Comparison of ENCODE assay signal across 9 mouse cellular contexts in the genomic region with DNA sequence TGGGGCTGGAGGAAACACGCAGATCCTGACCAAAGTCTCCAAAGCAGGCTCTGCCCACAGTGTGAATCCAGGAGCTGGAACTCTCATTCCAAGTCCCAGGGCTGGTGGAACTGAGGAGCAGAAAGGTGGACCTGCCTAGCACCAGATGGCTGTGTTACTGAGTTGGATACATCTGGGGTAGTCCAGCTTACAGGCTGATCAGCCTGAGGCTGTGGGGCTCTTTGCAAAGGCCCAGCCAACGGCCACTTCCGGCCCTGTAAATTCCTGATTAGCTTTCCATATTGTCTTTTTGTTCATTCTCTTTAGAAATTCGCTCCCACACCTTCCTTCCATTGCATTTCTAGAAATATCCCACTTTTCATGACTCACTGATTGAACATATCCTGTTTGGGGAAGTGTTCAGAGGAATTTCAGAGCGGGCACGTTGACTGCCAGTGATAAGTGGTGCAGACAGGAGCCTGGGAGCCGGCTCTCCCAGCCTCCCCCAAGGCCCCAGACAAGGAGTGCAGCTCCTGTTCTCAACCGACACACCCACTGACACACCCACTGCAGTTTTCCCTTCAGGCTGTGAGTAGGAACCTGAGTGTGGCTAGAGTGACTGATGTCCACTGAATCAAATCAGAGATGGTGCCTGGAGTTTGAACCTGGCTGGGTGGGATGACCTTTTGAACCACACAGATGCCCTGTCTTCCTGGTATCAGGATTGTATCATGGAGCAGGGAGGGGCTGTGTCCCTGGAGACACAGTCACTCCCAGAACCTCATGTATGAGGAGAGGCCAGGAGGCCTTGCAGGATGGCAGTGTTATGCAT.
A peak's percentile ranks its signal among the peaks of the same experiment; 100 is the strongest.
DNase-seq lines count a peak whose midpoint lies in the region; ATAC-seq and TF ChIP-seq lines count a peak whose summit lies in the region.
"Had no signal": no experiment of that assay in that cellular context is flagged by ENCODE, and none has a peak within 500 bp of the region (broad histone marks: within the 10 kb centered on the region; RNA-seq: fewer than 3 reads in every experiment).

No protein-coding gene starts in this region.

- H3K4me1 ChIP-seq in kidney, adult 2 months (ENCODE audit: control insufficient read depth, insufficient read depth, low read length): peaks cover 11% of the 10 kb centered on the region
- H3K4me1 ChIP-seq in heart, embryonic 10.5 days: peaks cover 74% of the 10 kb centered on the region
- peaks cover 56% of the 10 kb centered on the region for H3K4me1 ChIP-seq in stomach, embryonic 16.5 days (ENCODE audit: control insufficient read depth, insufficient read depth, low read length)

- peak; percentile 85 for ATAC-seq in stomach, embryonic 16.5 days (ENCODE audit: insufficient read depth, low FRiP score)

- H3K27ac ChIP-seq in kidney, adult 2 months (ENCODE audit: insufficient read depth, low read depth, low read length): peak overlapping the region; percentile 2; the same call in 1 of the 2 replicates
- peak overlapping the region; percentile 84 for H3K27ac ChIP-seq in heart, embryonic 10.5 days
- peak overlapping the region; percentile 72 for H3K27ac ChIP-seq in stomach, embryonic 16.5 days (ENCODE audit: low read length)
- H3K27ac ChIP-seq: midbrain, embryonic 12.5 days had no signal

- WGBS in kidney, adult 2 months: 51% methylated on average over 8 of the region's 8 CpGs
- 24% methylated on average over 8 of the region's 8 CpGs for WGBS in heart, embryonic 10.5 days
- WGBS in stomach, embryonic 16.5 days: 36% methylated on average over 8 of the region's 8 CpGs

- no peaks in the 10 kb centered on the region for H3K36me3 ChIP-seq in kidney, adult 2 months (ENCODE audit: control insufficient read depth, insufficient read depth, low read length)
- H3K36me3 ChIP-seq in heart, embryonic 10.5 days: no peaks in the 10 kb centered on the region
- H3K36me3 ChIP-seq in stomach, embryonic 16.5 days (ENCODE audit: control insufficient read depth, insufficient read depth, low read length): no peaks in the 10 kb centered on the region
- H3K36me3 ChIP-seq: midbrain, embryonic 12.5 days had no signal

- H3K9ac ChIP-seq in stomach, embryonic 16.5 days (ENCODE audit: low read length): no peak overlapping the region
- H3K9ac ChIP-seq: midbrain, embryonic 12.5 days had no signal

- no peak overlapping the region for H3K4me2 ChIP-seq in stomach, embryonic 16.5 days (ENCODE audit: low read depth, low read length)
- H3K4me2 ChIP-seq: midbrain, embryonic 12.5 days had no signal

- no peaks in the 10 kb centered on the region for H3K27me3 ChIP-seq in kidney, adult 2 months (replicated peaks; ENCODE audit: control insufficient read depth, insufficient read depth, low read length)
- no peaks in the 10 kb centered on the region for H3K27me3 ChIP-seq in heart, embryonic 10.5 days (ENCODE audit: insufficient read depth, poor library complexity, severe bottlenecking)
- H3K27me3 ChIP-seq in stomach, embryonic 16.5 days (ENCODE audit: control insufficient read depth, insufficient read depth, low read length): no peaks in the 10 kb centered on the region
- H3K27me3 ChIP-seq: midbrain, embryonic 12.5 days had no signal

- no peak for TF ChIP-seq CTCF in kidney, adult 2 months (conservative IDR thresholded peaks at IDR 0.05; ENCODE audit: insufficient read depth, insufficient read length, low read depth, low read length)

- DNase-seq in kidney, adult 2 months: peak; percentile 51
- no peak for DNase-seq in kidney, adult 9 months
- DNase-seq in R1 (ENCODE audit: low read depth, low spot score): peak; percentile 81
- DNase-seq in heart, embryonic 10.5 days (ENCODE audit: low spot score): peak; percentile 88
- peak; percentile 62 to 71 for DNase-seq in kidney, postnatal 4 days
- DNase-seq in thymus, postnatal 36 days: no peak
- DNase-seq in right cerebral cortex, postnatal 10 days (ENCODE audit: low spot score in 2 of 2): no peak

- no peaks in the 10 kb centered on the region for H3K9me3 ChIP-seq in heart, embryonic 10.5 days
- no peaks in the 10 kb centered on the region for H3K9me3 ChIP-seq in stomach, embryonic 16.5 days (replicated peaks; ENCODE audit: control insufficient read depth, low read length)
- H3K9me3 ChIP-seq: midbrain, embryonic 12.5 days had no signal

- TF ChIP-seq POLR2A in kidney, adult 2 months (IDR thresholded peaks at IDR 0.05; ENCODE audit: low read depth, low read length): no peak

- H3K4me3 ChIP-seq in kidney, adult 2 months (ENCODE audit: insufficient read depth, low read depth, low read length): no peak overlapping the region
- no peak overlapping the region for H3K4me3 ChIP-seq in heart, embryonic 10.5 days
- H3K4me3 ChIP-seq in stomach, embryonic 16.5 days (replicated peaks; ENCODE audit: low read length): no peak overlapping the region
- H3K4me3 ChIP-seq: midbrain, embryonic 12.5 days had no signal

Comparison
In these comparisons a context has a peak if more than half of its experiments do, and no peak if none do; other contexts are left out.
1. DNase-seq: peak in kidney, adult 2 months (single experiment), R1 (single experiment), heart, embryonic 10.5 days (single experiment) and kidney, postnatal 4 days (2 of 2); none in kidney, adult 9 months (single experiment), thymus, postnatal 36 days (0 of 2) and right cerebral cortex, postnatal 10 days (0 of 2).
2. H3K27ac ChIP-seq: peak in every context shown above with its lines; median percentile 84 in heart, embryonic 10.5 days; 72 in stomach, embryonic 16.5 days; 2 in kidney, adult 2 months.